Mouse (Mus musculus) hindbrain, postnatal 0 days (tissue): ENCODE measurements around the gene Cherp. TPM values are rescaled to one million over a fixed set of nuclear protein-coding genes. Genes with fewer than 3 reads are reported as not detected.

Experiments
- ATAC-seq: fragments of 200-750 bp; cut with Nextera tagmentation; 2 replicates; pipeline ENCODE4 v1.8.0; 2017; ENCODE audit warnings: mild to moderate bottlenecking, moderate TSS enrichment, moderate library complexity
- DNase-seq: peaks from one replicate; pipeline ENCODE4 v3.0.0-alpha.2; 2015; ENCODE audit warnings: low spot score
- H3K27ac ChIP-seq: fragments of 300-500 bp; sonication (generic); 2 replicates; pipeline ENCODE4 v1.5.1; 2014; ENCODE audit warnings: mild to moderate bottlenecking
- H3K27me3 ChIP-seq: fragments of 300-500 bp; sonication (generic); 2 replicates; pipeline ENCODE4 v1.6.1; 2014; ENCODE audit warnings: low read length, mixed read lengths; ENCODE audit not compliant: insufficient read depth
- H3K36me3 ChIP-seq: fragments of 300-500 bp; sonication (generic); 2 replicates; pipeline ENCODE4 v1.6.1; 2014; ENCODE audit warnings: low read length, mixed read lengths; ENCODE audit not compliant: insufficient read depth
- H3K4me1 ChIP-seq: fragments of 300-500 bp; sonication (generic); 2 replicates; pipeline ENCODE4 v1.6.1; 2014; ENCODE audit warnings: antibody characterized with exemption, low read length, mixed read lengths; ENCODE audit not compliant: insufficient read depth
- H3K4me2 ChIP-seq: fragments of 300-500 bp; sonication (generic); 2 replicates; pipeline ENCODE4 v1.6.1; 2014; ENCODE audit warnings: low read depth, mild to moderate bottlenecking, low read length, moderate library complexity, mixed read lengths
- H3K4me3 ChIP-seq: fragments of 300-500 bp; sonication (generic); 2 replicates; pipeline ENCODE4 v1.5.1; 2014; ENCODE audit warnings: low read length
- H3K9ac ChIP-seq: fragments of 300-500 bp; sonication (generic); replicated peaks from 2 replicates; pipeline ENCODE4 v1.6.1; 2014; ENCODE audit warnings: mild to moderate bottlenecking, low read length, moderate library complexity, mixed read lengths
- H3K9me3 ChIP-seq: fragments of 300-500 bp; sonication (generic); 2 replicates; pipeline ENCODE4 v1.6.1; 2016; ENCODE audit warnings: low read length, mixed read lengths
- CTCF ChIP-seq: IDR thresholded peaks from 2 replicates; pipeline ENCODE4 v1.5.1; 2016; ENCODE audit warnings: antibody characterized with exemption, control low read depth, low read depth
- WGBS: fragments of 180-500 bp; shearing (Covaris S2); extraction: QIAGEN DNeasy Blood & Tissue Kit; methylation state at CpG from one replicate; pipeline ENCODE4 v1.1.7; 2014; 5-methylcytosine and 5-hydroxymethylcytosine counted together
- polyA plus RNA-seq: library from polyadenylated mRNA; unstranded; fragments of >200 nt; fragmentation: Nextera tagmentation; extraction: Ambion mirVana; gene quantifications from 2 replicates; pipeline ENCODE4 v1.2.1, GENCODE M21; 2015
- total RNA-seq: library from RNA; depleted of rRNA; stranded (reverse); fragments of >200 nt; gene quantifications from 2 replicates; pipeline ENCODE4 v1.2.3, GENCODE M21; 2014

The Cherp gene
- total and polyA plus RNA-seq, 2 experiments from 2014 or later: 27.0 to 37.3 TPM

DNA sequence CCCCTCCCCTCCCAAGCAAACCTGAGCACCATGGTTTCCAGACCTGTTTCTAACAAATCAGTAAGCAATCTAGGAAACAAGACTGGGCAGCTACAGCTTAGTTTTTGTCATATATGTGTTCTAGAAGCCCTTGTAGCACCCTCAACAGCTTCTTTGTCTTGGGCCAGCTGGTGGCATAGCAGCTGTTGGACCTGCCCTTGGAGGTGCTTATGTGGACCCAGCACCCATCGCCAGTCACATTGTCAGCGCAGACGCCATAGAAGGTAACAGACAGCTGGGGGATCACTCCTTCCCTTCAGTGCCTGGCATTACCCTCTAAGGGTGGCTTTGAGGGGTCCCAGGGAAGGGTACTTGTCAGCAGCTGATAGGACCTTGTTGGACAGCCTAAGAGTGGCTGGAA, 17.2 kb downstream of the Cherp start:
- TF ChIP-seq CTCF: no peak
- no peaks in the 10 kb centered on the region for H3K4me1 ChIP-seq
- no peak overlapping the region for H3K4me2 ChIP-seq
- DNase-seq: no peak
- WGBS: 98% methylated on average over 3 of the region's 3 CpGs
- H3K9ac ChIP-seq: no peak overlapping the region
- H3K4me3 ChIP-seq: no peak overlapping the region
- H3K9me3 ChIP-seq: no peaks in the 10 kb centered on the region
- peaks cover 45% of the 10 kb centered on the region for H3K36me3 ChIP-seq
- H3K27me3 ChIP-seq: no peaks in the 10 kb centered on the region
- ATAC-seq: no peak
- H3K27ac ChIP-seq: no peak overlapping the region

DNA sequence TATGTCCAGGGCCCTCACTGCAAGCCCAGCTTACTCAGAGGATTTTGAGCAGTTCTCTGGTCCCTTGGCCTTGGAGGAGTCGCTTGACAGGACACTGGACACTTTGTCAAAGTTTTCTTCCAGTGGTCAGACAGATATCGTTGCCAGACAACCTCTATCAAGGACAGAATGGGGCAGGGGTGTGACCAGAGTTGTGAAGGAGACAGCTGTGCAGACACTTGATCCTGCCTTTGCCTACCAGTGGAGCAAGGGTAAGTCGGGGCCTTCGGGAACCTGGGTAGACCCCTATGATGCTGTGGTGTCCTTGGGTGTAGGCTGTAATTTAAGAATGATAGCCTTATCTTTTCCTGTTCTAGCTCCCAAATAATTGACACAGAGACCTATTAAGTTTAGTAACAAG, 19.7 kb downstream of the Cherp start:
- H3K4me3 ChIP-seq: no peak overlapping the region
- TF ChIP-seq CTCF: no peak
- H3K4me1 ChIP-seq: no peaks in the 10 kb centered on the region
- H3K27ac ChIP-seq: no peak overlapping the region
- H3K9me3 ChIP-seq: no peaks in the 10 kb centered on the region
- H3K9ac ChIP-seq: no peak overlapping the region
- no peaks in the 10 kb centered on the region for H3K27me3 ChIP-seq
- ATAC-seq (no peak), DNase-seq (no peak)
- peaks cover 37% of the 10 kb centered on the region for H3K36me3 ChIP-seq
- H3K4me2 ChIP-seq: no peak overlapping the region
- 84% methylated on average over 4 of the region's 4 CpGs for WGBS

DNA sequence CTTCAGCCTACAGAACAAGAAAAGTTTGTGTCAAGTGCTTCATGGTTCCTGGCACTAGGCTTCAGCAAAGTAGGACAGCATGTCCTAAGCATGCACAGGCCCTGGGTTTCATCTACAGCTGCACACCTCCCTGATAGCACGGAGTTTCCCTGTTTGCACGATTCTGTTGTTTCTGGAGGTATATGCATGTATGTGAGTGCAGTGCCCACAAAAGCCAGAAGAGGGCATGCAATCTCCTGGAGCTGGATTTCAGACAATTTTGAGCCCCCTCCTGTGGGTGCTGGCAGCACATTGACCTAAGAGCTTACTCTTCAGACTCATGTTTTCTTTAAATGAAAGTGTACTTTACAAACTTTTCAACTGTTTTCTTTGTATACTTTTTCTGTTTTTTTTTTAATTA, 21.1 kb downstream of the Cherp start:
- TF ChIP-seq CTCF: peak; percentile 25; the same call in 1 of the 2 replicates
- ATAC-seq: no peak

DNA sequence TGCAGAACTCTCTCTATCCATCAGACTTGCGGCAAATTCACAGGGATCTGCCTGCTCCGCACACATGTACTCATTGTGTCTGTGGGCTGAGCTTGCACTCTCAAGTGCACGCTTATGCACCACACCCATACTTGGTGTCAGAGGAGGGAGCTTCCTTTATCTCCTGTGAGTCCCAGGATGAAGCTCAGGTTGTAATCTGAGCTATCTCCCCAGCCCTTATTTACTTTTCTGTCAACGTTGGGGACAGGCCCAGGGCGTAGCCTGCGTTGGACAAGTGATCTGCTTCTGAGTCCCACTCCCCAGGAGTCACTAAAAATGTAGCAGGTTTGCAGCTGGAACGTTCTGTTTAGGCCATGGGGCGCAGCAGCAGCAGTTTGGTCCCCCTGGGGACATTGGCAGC, 23.5 kb downstream of the Cherp start:
- Histone ChIP-seq H3K4me1 (no peaks in the 10 kb centered on the region), H3K27ac (no peak overlapping the region), H3K4me2 (no peak overlapping the region), H3K4me3 (no peak overlapping the region), H3K36me3 (peaks cover 38% of the 10 kb centered on the region), H3K27me3 (no peaks in the 10 kb centered on the region), H3K9me3 (no peaks in the 10 kb centered on the region), H3K9ac (no peak overlapping the region)
- TF ChIP-seq CTCF: no peak
- WGBS: 89% methylated on average over 8 of the region's 8 CpGs
- ATAC-seq: no peak
- DNase-seq: no peak

More for the DNA sequence above, 21.1 kb downstream of the Cherp start:
- Histone ChIP-seq H3K9ac (no peak overlapping the region), H3K4me1 (no peaks in the 10 kb centered on the region), H3K4me2 (no peak overlapping the region), H3K9me3 (no peaks in the 10 kb centered on the region), H3K4me3 (no peak overlapping the region), H3K36me3 (peaks cover 38% of the 10 kb centered on the region), H3K27ac (no peak overlapping the region), H3K27me3 (no peaks in the 10 kb centered on the region)
- DNase-seq: no peak
- WGBS: 97% methylated on average over 2 of the region's 2 CpGs

DNA sequence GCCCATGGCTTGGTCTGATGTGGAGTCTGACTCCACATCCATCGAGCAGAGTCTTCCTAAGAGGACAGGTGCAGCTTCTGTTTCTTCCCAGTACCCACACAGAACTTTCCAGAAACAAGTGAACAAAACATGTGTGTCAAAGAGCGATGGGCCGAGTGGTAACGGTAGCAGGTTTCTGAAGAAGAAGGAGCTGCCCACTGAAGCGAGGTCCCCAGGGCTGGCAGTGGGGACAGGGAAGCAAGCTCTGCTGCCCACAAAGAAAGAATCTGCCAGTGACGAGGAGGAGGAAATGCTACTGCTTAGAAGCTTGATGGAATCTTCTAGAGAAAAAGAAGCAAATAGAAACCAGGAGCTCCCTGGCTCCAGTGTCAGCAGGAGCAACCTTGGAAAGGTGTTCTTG, 30.0 kb downstream of the Cherp start:
- WGBS: 94% methylated on average over 6 of the region's 6 CpGs
- Histone ChIP-seq H3K4me1 (peaks cover 4% of the 10 kb centered on the region), H3K9ac (no peak overlapping the region), H3K27me3 (no peaks in the 10 kb centered on the region), H3K4me2 (no peak overlapping the region), H3K9me3 (no peaks in the 10 kb centered on the region), H3K36me3 (peaks cover 8% of the 10 kb centered on the region), H3K4me3 (no peak overlapping the region), H3K27ac (no peak overlapping the region)
- no peak for DNase-seq
- ATAC-seq: no peak
- TF ChIP-seq CTCF: no peak

DNA sequence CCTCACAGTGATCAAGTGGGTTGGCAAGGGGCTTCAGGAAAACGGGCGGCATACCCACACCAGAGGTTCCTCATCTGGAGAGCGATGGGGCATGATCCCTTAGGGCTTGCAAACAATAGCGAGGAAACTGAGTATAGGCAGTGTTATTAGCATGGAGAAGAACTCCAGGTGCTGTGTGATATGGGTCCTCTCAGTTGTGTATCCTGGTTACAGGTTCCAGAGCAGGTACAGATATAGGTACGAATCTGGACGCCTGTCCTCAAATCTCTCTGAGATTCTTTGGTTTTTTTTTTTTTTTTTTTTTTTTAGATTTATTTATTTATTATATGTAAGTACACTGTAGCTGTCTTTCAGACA, 31.1 kb downstream of the Cherp start:
- DNase-seq (no peak), ATAC-seq (no peak; the same call in 1 of the 2 replicates)
- peaks cover 4% of the 10 kb centered on the region for H3K4me1 ChIP-seq
- H3K9me3 ChIP-seq: no peaks in the 10 kb centered on the region
- H3K4me3 ChIP-seq: peak overlapping the region; percentile 33
- peak overlapping the region; percentile 39 for H3K9ac ChIP-seq
- H3K27ac ChIP-seq: peak overlapping the region; percentile 33
- peak overlapping the region; percentile 58 for H3K4me2 ChIP-seq
- 46% methylated on average over 6 of the region's 6 CpGs for WGBS
- H3K27me3 ChIP-seq: no peaks in the 10 kb centered on the region
- H3K36me3 ChIP-seq: no peaks in the 10 kb centered on the region; the same call in 1 of the 2 replicates
- TF ChIP-seq CTCF: no peak

DNA sequence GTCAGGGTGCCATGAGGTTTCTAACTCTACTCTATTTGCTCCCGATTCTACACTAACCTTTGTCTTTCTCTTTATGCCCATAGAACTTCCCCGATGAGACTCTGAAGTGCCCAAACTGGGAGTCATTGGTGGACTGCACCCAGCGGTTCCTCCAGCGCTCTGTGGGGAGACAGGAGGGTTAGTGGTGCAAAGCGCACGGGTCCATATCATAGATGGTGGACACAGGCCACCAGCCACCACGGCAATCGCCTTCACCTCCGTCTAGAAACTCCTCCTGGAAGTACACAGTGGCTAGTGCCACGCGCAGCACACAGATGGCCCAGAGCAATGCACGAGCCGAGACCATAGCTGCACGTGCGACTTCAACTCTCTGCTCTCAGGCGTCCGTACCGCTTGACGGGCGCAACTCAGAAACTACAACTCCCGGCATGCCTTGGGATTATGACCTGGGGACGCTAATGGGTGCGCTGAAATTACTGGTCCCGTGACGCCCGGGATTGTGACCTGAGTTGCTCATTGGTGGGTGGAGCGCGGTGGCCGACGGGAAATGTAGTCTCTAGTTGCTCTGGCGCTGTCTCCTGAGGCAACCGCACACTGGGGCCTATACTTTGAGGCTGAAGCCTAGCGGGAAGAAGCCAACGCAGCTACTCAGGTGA, 31.6 kb downstream of the Cherp start, which contains the start of the genes Calr3 and 1700030K09Rik:
TSS of gene Calr3 (minus strand) at position 533 of the 656 bp plus-strand sequence.
TSS of gene 1700030K09Rik (plus strand) at position 543 of the 656 bp plus-strand sequence.
- peaks cover 4% of the 10 kb centered on the region for H3K4me1 ChIP-seq
- TF ChIP-seq CTCF: no peak
- H3K9ac ChIP-seq: peak within 1 kb of the TSS; percentile 39
- WGBS: 6% methylated on average over 34 of the region's 34 CpGs
- ATAC-seq: peak; percentile 99
- H3K27me3 ChIP-seq: no peaks in the 10 kb centered on the region
- H3K27ac ChIP-seq: peak within 1 kb of the TSS; percentile 33
- peak within 1 kb of the TSS; percentile 58 for H3K4me2 ChIP-seq
- no peaks in the 10 kb centered on the region for H3K9me3 ChIP-seq
- H3K4me3 ChIP-seq: peak within 1 kb of the TSS; percentile 33
- DNase-seq: peak; percentile 99
- H3K36me3 ChIP-seq: no peaks in the 10 kb centered on the region
